Mouse (Mus musculus) layer of hippocampus, adult 9-10 months (tissue): ENCODE results near the gene Gm10964.

Experiments used
- DNase-seq: peaks from one replicate; pipeline ENCODE4 v3.0.0; 2022; ENCODE audit warnings: low spot score

Gene Gm10964

DNA sequence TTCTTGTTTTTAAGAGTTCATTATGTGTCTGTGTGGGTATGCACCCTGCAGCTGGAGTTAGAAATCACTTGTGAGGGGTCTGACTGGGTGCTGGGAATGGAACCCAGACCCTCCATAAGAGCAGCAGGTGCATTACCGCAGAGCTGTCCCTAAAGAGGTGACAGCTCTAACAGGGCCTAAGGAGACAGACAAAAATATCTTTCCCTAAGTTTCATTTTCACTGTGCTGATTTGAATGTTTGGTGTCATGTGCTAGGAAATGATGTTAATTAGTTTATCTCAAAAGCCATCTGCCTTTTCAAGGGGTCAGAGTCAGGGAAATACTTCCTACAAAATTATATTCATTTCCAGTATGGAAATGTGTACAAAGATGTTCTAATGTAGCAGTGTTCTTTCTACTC lies at the start of gene Gm10964:
Gene Gm10964 (plus strand): TSS at position 38 of the 400 bp plus-strand sequence.
- DNase-seq: no peak

DNA sequence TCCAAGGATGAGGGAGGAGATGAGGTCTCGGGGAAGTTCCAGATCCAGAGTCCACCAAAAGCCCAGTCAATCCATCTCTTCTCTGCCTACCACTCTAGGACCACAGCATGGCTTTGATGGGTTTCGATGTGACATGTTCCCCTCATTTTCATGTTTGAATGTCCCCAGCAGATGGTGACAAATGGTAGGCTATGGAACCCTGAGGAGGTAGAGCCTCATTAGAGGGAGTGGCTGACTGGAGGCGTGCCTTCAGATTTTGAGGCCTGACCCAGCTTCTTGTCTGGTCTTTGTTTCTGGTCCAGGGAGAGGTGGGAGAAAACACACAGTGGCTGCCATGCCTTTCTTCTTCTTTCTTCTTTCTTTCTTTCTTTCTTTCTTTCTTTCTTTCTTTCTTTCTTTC lies 48.7 kb upstream of the Gm10964 start:
- DNase-seq: no peak

DNA sequence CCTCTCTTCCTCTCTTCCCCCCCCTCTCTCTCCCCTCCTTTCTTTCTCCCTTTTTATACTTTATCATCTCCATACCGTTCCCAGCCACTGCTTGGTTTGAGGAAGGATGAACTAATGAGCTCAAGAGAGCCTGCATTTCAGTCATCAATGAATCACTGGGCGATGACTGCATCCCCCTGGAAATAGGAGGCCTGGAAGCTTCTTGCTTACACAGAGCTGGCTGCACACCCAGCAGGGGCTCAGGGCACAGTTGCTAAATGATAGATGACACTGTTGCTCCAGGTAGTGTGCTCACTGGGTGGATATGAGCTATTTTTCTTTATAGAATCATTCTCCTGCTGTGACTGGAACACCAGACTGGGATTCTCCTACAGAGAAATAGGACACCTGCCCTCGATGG lies 43.6 kb upstream of the Gm10964 start:
- no peak for DNase-seq

DNA sequence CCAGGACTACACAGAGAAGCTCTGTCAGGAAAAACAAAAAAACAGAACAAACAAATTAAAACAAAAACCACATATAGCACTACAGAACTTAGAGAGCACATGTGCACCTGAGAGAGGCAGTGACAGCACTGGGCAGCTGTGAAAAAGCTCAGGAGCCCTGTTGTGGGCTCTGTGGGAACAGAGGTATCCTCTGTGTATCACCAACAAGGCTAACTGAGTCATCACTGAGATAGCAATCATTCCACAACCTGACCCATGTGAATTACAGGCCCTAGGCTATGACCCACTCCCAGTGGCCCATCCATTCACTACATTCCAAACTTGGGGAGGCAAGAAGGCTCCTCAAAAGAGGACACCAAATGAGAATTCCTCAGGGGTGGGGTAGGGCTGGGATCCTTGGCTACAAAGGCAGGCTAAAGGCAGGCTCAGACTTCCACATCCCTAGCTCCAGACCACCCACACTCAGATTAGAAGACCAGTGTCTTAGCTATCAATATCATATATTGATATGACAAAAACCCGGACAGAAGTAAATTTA lies 42.7 kb upstream of the Gm10964 start:
- no peak for DNase-seq

DNA sequence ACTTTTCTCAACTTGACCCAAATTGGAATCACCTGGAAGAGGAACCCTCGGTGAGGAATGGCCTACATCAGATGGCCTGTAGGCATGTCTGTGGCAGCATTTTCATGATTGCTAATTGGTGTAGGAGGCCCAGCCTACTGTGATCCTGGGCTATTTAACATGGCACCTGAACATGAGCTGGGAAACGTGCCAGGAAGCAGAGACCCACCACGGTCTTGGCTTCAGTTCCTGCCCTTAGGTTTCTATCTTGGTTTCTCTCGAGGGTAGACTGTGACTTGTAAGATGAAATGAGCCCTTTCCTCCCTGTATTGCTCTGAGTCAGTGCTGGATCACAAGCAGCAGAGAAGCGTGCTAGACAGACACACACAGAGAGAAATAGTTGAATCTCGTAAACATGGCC lies 34.5 kb upstream of the Gm10964 start:
- DNase-seq: no peak

DNA sequence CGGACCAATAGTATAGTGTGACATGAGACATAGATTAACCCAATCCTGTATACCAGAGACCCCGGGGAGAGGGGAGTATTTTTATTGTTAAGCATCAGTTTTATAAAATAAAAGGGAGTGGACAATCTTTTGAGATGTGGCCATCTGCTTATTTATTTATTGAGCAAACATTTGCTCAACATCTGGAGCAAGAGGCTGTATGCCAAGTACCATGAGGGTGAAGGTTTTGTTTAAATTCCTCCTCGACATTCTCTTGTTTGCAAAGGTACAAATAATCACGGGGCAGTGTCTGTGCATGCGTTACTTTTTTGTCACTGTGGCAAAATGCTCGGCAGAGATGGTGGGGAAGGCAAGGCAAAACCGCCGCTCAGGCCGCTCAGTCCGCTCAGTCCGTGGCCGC lies 33.7 kb upstream of the Gm10964 start:
- DNase-seq: no peak

DNA sequence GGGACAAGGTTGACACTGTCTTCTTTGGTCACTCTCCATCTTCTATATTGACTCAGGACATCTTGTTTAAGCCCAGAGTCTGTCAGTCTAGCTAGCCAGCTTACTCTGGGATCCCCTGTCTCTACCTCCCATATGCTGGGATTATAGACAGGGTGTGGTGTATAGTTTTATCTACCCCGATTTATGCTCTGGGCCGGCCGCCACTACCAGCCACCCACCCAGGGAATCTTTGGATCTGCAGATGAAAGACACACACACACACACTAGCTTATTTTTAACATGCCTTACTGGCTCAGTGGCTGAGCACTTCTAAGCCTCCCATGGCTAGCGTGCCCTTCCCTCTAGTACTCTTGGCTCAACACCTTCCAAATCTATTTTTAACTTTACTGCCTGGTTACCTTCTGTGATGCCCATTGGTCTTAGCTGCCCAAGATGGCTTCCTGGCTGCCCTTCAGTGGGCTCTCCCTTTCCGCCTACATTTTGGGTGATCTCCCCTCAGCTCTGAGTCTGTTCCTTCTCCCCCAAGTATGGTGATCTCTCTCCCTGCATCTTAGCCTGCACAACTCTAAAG lies 29.6 kb upstream of the Gm10964 start:
- no peak for DNase-seq

DNA sequence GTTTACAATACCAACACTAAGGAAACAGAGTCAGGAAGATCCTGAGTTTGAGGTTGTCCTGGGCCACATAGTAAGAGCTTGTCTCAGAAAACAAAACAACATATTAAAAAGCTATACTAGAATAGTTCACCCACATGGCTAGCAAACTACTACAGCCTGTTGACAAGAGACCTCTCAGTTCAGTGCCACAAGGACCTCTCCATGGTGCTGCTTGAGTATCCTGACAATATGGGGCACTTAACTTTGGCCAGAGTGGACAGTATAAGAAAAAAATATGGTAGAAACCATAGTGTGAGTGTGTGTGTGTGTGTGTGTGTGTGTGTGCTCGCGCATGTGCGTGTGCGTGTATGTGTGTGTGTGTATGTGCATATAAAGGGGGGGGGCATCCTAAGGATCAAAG lies 27.0 kb upstream of the Gm10964 start:
- no peak for DNase-seq

DNA sequence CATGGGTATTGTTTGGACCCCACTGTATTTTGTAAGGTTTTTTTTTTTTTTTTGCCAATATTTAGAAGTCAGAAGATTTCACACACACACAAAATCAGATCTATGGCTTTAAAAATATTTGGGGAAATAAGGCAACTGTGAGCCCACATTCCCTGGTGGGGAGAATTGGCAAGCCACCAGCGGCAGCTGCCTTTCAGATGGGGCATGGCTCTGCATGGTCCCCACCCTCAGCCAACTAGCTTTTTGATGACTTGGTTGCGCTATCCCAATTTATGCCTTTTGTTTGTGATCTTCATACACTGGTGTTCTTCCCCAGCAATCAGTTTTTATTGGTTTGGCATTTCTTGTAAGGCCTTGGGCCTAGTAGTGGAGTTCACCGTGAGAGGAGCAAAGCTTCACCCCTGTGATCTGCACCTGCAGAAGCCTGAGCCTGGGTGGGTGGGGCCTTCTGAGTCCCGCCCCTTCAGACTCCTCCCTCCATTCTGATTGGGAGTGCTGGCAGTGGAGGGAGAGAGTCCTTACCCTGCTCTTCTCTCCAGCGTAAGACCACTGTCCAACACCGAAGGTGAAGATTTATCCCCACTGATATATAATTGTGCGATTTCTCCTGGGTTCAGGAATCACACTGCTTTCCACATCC lies 24.8 kb upstream of the Gm10964 start:
- DNase-seq: no peak

DNA sequence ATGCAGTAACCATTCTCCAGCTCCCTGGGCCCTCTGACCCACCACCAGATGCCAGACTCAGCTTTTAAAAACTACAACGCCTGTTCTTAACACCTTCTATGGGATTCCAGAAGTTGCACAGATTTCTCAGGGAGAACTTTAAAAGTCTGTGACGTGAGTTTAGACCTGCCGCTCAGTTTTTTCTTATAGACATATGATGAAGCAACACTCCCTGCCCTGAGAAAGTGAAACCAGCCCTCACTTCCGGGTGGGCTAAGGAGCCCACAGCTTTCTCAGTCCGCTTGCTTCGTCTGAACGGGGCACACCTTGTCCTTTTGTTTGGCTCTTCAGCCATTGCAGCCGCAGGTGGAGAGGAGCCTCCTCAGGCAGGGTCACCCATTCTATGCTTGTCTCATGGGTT lies 24.2 kb upstream of the Gm10964 start:
- DNase-seq: no peak

DNA sequence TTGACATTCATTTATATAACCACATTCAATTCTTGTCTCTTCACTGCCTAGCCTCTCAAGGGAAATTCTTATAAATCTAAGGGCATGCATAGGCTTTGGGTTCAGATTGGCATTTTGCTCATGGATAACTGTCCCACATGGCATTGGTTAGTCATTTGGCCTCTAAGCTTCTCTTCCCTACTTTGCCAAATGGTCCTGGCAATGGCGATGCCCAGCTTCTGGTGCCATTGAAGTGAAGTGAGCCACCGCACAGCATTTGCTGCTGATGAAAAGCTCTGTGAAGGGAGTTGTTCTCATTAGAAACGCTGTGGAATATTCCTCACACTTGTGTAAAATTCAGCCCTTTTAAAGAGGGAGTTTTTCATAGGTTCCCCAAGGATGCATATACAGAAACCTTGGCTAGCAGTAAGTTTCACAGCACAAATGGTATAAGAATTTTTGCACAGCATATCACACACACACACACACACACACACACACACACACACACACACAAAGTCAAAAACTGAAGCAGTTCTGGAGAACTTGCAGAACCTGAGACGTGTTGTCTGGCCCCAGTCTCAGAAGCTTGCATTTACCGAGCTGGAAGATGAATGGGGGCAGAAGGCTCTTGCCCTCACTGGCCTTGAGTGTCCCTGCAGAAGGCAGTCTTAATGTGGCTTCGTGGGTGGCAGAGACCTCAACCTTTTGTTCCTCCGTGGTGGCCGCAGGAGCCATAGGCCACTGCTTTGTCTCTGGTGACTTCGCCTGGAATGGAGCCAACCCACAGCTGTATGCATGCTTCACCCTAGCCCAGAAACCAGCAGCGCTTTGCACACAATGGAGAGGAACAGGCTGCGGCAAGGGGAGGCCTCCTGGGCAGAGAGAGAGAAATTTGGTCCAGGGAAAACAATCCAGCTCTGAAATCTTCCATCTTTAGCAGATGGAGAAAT lies 23.1 kb upstream of the Gm10964 start:
- no peak for DNase-seq

DNA sequence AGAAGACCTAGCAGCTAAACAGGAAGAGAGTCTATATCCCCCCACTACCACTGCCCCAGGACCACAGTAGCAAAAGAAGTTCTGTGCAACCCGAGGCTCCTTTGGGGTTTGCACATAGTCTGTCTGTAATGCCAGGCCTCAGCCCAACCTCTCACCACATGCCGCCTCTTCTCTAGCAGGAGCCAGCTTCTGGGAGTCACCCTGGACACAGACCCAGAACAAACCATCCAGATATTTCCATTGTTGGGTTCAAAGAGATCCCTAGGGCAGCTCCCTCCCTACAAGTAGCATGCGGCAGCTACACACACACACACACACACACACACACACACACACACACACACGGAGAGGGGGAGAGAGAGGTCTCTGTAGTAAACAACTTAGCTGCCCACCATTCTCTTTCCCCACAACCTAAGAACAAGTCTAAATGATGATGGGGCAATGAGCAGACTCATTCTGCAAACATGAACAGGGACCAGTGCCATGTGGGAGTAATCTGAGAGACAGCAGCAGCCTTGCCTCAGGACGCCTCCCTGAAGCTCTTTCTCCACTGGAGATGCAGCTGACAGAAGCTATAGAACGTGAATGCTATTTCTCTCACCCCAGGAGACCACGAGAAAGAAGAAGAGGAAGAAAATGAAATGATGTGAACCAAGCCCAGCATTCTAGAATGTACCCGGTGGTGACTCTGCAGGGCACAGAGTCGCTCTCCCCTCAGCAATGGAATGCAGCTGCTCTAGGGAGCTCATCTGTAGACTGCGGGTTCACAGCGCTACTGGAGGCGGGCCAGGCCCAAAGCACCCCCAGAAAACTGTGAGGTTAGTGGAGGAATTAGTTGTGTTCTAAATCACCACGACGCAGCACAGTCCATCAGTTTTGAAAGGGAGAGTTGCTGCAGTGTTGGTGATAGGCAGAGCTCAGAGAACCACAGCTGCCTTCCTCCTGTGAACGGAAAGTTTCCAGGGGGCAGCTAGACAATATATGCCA lies 22.1 kb upstream of the Gm10964 start:
- DNase-seq: no peak

DNA sequence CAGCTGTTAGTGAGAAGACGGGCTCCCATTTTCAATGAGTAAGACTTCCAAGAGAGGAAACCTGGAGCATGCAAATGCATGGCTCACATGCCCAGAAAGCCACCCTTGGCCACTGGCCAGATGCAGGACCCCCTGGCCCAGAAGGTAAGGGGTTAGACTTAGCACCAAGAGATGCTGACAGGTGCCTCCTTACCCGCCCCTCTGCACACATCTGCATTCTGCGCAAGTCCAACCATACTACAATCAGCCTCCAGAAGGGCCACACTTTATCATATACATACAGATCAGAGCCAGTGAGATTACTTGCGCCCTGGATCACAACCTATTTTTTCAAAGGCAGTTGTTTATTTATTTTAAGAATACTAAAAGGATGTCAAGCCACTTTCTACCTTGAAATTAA lies 20.4 kb upstream of the Gm10964 start:
- no peak for DNase-seq

DNA sequence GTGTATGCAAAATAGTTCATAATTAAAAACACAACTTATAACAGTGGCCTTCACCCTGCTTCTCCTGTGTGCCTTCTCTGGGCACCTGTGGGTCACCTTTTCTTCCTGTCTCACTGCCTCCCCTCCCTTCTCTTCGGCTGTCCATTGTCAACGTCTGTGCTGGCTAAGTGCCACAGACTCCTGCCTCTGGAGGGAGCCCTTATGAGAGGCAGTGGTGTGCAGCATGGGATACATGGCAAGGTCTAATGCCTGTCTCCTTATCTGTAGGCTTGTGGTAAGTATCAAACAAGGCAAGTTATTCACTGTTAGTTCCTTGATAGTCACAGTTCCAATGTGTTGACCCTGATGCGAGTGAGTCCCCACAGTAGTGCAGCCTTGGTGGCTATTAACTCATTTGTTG lies 15.0 kb upstream of the Gm10964 start:
- DNase-seq: no peak

DNA sequence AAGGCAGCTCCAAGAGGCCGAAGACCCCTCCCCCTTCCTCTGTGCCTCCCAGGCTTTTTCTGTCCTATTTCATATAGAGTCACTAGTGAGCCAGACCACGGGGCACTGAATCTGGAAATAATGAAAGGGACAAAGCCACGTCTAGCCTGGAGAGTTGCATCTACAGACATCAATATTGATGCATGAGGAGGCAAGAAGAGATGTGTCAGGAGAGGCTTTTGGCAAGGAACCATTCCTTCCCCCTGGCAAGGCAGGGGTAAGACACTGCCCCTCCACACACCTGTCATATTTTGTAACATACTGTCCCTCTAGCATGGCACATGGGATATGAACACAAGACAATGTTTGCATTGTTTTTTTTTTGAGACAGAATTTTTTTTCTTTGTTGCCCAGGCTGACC lies 12.5 kb upstream of the Gm10964 start:
- DNase-seq: no peak

DNA sequence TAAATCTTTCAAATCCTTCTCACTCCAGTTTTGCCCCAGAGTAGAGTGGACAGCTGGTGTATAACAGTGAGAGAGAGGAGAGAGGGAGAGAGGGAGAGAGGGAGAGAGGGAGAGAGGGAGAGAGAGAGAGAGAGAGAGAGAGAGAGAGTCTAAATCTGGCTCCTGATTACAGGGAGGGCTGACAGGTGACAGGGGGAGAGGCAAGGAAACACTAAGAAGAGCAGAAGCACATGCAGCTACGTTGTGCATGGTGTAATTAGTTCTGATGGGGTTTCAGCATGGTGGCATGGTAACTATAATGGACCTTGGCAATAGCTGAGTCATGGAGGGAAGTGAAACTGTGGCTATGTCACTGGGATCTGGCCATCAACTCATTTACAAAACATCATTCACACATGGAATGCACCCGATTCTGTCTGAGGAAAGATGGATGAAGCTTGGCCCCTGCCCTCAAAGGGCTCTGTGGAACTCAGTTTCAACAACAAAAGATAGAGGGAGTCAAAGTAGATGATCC lies 11.3 kb upstream of the Gm10964 start:
- DNase-seq: no peak

DNA sequence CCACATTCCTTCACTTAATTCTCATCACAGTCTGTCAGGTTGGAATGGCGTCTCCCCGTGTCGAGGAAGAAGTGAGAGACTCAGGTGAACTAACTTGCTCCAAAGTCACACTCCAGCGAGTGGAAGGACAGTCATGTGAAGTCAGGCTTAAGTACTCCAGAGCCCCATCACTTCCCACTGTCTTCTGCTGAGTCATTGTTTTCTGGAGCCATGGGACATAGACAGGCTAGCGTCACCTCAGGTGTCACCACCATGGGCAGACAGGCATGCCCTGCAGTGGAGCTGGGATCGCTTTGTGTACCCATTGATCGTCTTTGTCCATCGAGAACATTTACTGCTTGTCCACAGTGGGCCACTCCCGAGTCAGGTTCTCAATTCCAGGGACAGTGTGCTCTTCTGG lies 9.3 kb upstream of the Gm10964 start:
- no peak for DNase-seq

DNA sequence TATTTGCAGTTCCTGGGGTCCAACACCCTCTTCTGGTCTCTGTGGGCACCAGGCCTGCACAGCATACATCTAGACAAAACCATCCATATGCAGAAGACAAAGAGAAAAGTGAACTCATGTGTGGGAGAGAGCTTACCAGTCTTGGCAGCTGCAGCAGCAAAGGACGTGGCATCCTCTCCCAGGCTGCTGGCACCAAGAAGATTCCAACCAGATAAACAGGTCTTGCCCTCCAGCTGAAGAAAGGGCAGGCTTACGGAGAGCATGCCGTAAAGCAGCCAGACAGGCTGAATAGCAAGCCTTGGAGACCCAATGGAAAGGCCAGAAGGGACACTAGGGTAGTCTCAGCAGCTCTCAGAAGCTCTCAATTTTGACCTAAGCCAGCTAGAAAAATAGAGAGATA lies 7.0 kb upstream of the Gm10964 start:
- DNase-seq: no peak

DNA sequence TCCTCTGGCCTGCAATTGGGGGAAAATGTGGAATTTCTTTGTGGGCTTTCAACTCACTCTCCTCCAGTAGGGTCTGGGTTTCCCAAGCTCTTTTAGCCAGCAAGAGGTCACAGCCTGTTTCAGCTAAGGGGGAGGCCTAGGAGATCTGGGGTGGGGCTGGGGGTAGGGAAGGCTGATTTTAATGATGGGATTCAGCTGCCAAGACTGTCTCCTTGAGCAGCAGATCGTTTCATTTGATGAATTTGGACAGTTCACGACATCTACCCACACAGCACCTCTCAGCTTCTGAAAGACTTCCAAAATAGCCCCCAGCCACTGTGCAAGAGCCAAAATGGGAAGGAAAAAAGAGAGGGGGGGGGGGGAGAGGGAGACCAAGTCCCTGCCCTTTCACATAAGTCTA lies 6.0 kb upstream of the Gm10964 start:
- no peak for DNase-seq

DNA sequence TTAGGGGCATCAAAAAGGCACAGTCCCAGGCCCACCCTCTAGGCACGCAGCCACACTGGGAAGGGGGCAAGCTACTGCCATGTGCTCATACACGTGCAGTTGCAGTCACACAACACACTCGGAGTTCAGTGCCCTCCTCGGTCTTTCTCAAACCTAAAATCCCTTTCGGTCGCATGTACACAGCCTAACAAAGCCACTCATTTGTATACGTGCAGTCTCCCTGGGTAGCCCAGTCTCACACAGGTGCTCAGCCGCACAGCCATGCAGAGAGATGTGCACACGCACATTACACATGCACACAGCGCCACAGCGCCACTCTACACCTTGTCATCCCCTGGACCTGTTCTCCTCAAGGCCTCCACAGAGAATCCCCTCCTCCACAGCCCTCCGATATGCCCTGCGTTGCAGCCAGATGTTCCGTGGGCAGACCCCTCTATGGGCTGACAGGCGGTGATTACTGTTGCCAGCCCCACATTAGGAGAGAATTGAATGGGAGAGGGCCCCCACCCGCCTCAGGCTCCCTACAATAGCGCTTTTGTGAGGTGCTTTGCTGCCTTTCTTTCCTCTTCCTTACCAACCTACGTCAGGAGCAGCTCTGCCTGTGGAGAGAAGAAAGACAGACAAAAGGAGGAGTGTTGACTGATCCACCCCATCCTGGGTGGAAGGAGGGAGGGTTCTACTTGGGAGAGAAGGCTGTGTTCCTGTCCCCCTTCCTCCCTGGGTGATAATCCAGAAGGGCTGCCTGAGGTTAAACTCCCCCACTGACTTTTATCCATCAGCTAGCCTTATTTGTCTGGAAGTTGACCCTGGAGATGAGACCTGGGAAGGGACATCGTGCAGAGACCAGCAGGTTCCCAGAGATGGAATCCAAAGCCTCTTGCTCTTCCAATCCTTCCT lies 5.1 kb upstream of the Gm10964 start:
- DNase-seq: peak; percentile 35
